Mouse (Mus musculus) myocyte (in vitro differentiated cells): Measurements from ENCODE around the gene Pafah2.

Experiments
- CEBPB ChIP-seq: IDR thresholded peaks from 2 replicates; pipeline ENCODE4 v1.6.1; 2011; ENCODE audit warnings: mild to moderate bottlenecking, moderate library complexity; ENCODE audit not compliant: poor library complexity, insufficient read depth, severe bottlenecking
- E2F4 ChIP-seq: IDR thresholded peaks from one replicate; pipeline ENCODE4 v1.6.1; 2011; ENCODE audit warnings: mild to moderate bottlenecking, control low read depth, moderate library complexity; ENCODE audit not compliant: insufficient read depth
- MAX ChIP-seq: IDR thresholded peaks from one replicate; pipeline ENCODE4 v1.6.1; 2011; ENCODE audit warnings: low read depth, mild to moderate bottlenecking, control low read depth
- MYOD1 ChIP-seq, 3 experiments: IDR thresholded peaks; one replicate each; pipeline ENCODE4 v1.6.1; 2011; ENCODE audit warnings: control low read depth in 2 of 3, low read depth in 2 of 3, mild to moderate bottlenecking in 2 of 3, moderate library complexity in 1 of 3; ENCODE audit not compliant: insufficient read length in 2 of 3, control insufficient read depth in 1 of 3
- POLR2A ChIP-seq: IDR thresholded peaks from one replicate; pipeline ENCODE4 v1.6.1; 2011; ENCODE audit warnings: low read depth, mild to moderate bottlenecking, control low read depth, moderate library complexity; ENCODE audit not compliant: insufficient read length
- POLR2AphosphoS2 ChIP-seq: IDR thresholded peaks from one replicate; pipeline ENCODE4 v1.6.1; 2011; ENCODE audit warnings: low read depth, control low read depth; ENCODE audit not compliant: insufficient read length
- REST ChIP-seq: IDR thresholded peaks from one replicate; pipeline ENCODE4 v1.6.1; 2011; ENCODE audit warnings: mild to moderate bottlenecking, control low read depth, moderate library complexity; ENCODE audit not compliant: insufficient read depth, insufficient read length
- SRF ChIP-seq: IDR thresholded peaks from one replicate; pipeline ENCODE4 v1.6.1; 2011; ENCODE audit warnings: low read depth; ENCODE audit not compliant: control insufficient read depth, insufficient read length
- TCF12 ChIP-seq: IDR thresholded peaks from one replicate; pipeline ENCODE4 v1.6.1; 2011; ENCODE audit warnings: mild to moderate bottlenecking, control low read depth; ENCODE audit not compliant: poor library complexity, insufficient read depth, severe bottlenecking
- USF1 ChIP-seq: IDR thresholded peaks from one replicate; pipeline ENCODE4 v1.6.1; 2011; ENCODE audit warnings: low read depth, mild to moderate bottlenecking, control low read depth, moderate library complexity

DNA sequence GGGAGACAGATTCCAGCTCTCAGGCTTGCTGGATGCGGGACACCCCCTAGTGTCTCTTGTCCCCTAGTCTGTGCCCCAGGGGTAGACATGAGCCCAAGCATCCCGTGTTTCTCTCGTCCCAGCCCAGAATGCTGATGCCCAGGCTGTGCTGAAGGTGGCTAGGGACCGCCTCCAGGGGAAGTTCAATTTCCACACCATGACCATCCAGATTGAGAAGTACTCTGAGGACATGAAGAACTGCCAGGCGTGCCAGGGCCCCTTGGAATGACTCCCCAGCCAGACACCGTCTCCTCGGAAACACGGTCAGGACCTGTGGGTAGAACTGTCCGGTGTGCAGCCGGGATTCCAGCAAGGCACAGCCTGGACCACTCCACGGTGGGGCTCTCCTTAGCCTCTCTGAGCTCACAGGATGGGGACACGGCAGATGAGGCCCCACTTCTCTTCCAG is 43.8 kb upstream of the Pafah2 start:
- TF ChIP-seq POLR2A (no peak), CEBPB (no peak), USF1 (no peak), POLR2AphosphoS2 (no peak), MYOD1 (IDR thresholded peaks at IDR 0.05; ENCODE audit: control insufficient read depth in 1 of 3, insufficient read length in 2 of 3, low read depth in 2 of 3) (no peak), TCF12 (no peak), REST (no peak), MAX (no peak), E2F4 (no peak), SRF (no peak)
